In genomic region chr7:25729396-25729795, GRCm38 (mm10) we compare ENCODE assay signal across 22 mouse cellular contexts. TPM values are rescaled to one million over a fixed set of nuclear protein-coding genes. Genes with fewer than 3 reads are reported as not detected.
DNase-seq lines count a peak whose midpoint lies in the region; ATAC-seq lines count a peak whose summit lies in the region.
"Had no signal": no experiment of that assay in that cellular context is flagged by ENCODE, and none has a peak within 500 bp of the region (broad histone marks: within the 10 kb centered on the region; RNA-seq: fewer than 3 reads in every experiment).

No protein-coding gene starts in this region.

- H3K27ac ChIP-seq in heart, embryonic 10.5 days = no peak overlapping the region
- H3K27ac ChIP-seq in embryonic facial prominence, embryonic 14.5 days (replicated peaks; ENCODE audit: low read depth, low read length) = no peak overlapping the region
- no peak overlapping the region for H3K27ac ChIP-seq in kidney, embryonic 16.5 days (ENCODE audit: low read length)
- H3K27ac ChIP-seq: hindbrain, embryonic 10.5 days; hindbrain, postnatal 0 days; kidney, embryonic 15.5 days; limb, embryonic 15.5 days; midbrain, embryonic 13.5 days; neural tube, embryonic 13.5 days had no signal

- no peaks in the 10 kb centered on the region for H3K27me3 ChIP-seq in heart, embryonic 10.5 days (ENCODE audit: insufficient read depth, poor library complexity, severe bottlenecking)
- no peaks in the 10 kb centered on the region for H3K27me3 ChIP-seq in embryonic facial prominence, embryonic 14.5 days (replicated peaks; ENCODE audit: control insufficient read depth, insufficient read depth, low read length)
- H3K27me3 ChIP-seq in kidney, embryonic 16.5 days (ENCODE audit: insufficient read depth, low read length) = no peaks in the 10 kb centered on the region
- H3K27me3 ChIP-seq: CH12.LX; kidney, embryonic 15.5 days; limb, embryonic 15.5 days; midbrain, embryonic 13.5 days; neural tube, embryonic 13.5 days had no signal

- H3K4me2 ChIP-seq in embryonic facial prominence, embryonic 14.5 days (ENCODE audit: low read depth, low read length) = no peak overlapping the region
- H3K4me2 ChIP-seq in kidney, embryonic 16.5 days (replicated peaks; ENCODE audit: low read depth, low read length) = no peak overlapping the region
- H3K4me2 ChIP-seq: kidney, embryonic 15.5 days; limb, embryonic 15.5 days; midbrain, embryonic 13.5 days; neural tube, embryonic 13.5 days had no signal

- peaks cover 94% of the 10 kb centered on the region for H3K36me3 ChIP-seq in heart, embryonic 10.5 days
- peaks cover 96% of the 10 kb centered on the region for H3K36me3 ChIP-seq in embryonic facial prominence, embryonic 14.5 days (ENCODE audit: control insufficient read depth, insufficient read depth, low read length)
- H3K36me3 ChIP-seq in kidney, embryonic 16.5 days (ENCODE audit: insufficient read depth, low read length) = peaks cover 93% of the 10 kb centered on the region

- DNase-seq in heart, adult 11 months = peak; percentile 93
- DNase-seq in heart, embryonic 10.5 days (ENCODE audit: low spot score) = no peak
- peak; percentile 34 to 51 for DNase-seq in heart, postnatal 10 days
- no peak for DNase-seq in heart, adult 8-10 months (ENCODE audit: low spot score)
- DNase-seq in MN1 (ENCODE audit: low spot score) = peak; percentile 77
- no peak for DNase-seq in embryonic facial prominence, embryonic 14.5 days (ENCODE audit: low spot score)
- DNase-seq: adrenal gland, adult 8-10 months; cerebellum, postnatal 10 days; embryo, embryonic 11 days; layer of hippocampus, postnatal 36 days; lung, adult 2 months; thymus, postnatal 25 days had no signal

- peak; percentile 35; the same call in 1 of the 2 replicates for ATAC-seq in embryonic facial prominence, embryonic 14.5 days (ENCODE audit: low read depth)
- ATAC-seq in kidney, embryonic 16.5 days (ENCODE audit: low FRiP score, low TSS enrichment) = no peak
- no peak for ATAC-seq in activated CD4-positive, CD25-positive, alpha-beta regulatory T cell, adult 4 months
- ATAC-seq: hindbrain, postnatal 0 days; intestine, postnatal 0 days; midbrain, embryonic 13.5 days had no signal

- no peaks in the 10 kb centered on the region for H3K9me3 ChIP-seq in heart, embryonic 10.5 days
- no peaks in the 10 kb centered on the region for H3K9me3 ChIP-seq in embryonic facial prominence, embryonic 14.5 days (ENCODE audit: control insufficient read depth, low read length)
- H3K9me3 ChIP-seq in kidney, embryonic 16.5 days (ENCODE audit: low read length) = no peaks in the 10 kb centered on the region
- H3K9me3 ChIP-seq: hindbrain, embryonic 10.5 days; kidney, embryonic 15.5 days; limb, embryonic 15.5 days; midbrain, embryonic 13.5 days; neural tube, embryonic 13.5 days had no signal

- 66% methylated on average over 2 of the region's 2 CpGs for whole genome bisulfite sequencing in heart, embryonic 10.5 days
- WGBS in embryonic facial prominence, embryonic 14.5 days = 42% methylated on average over 2 of the region's 2 CpGs
- 53% methylated on average over 2 of the region's 2 CpGs for WGBS in kidney, embryonic 16.5 days

- intact Hi-C loops in heart, postnatal 10 days (cut with DNase I) = no loop called here

- H3K4me1 ChIP-seq in heart, embryonic 10.5 days = no peaks in the 10 kb centered on the region; the same call in 1 of the 2 replicates
- no peaks in the 10 kb centered on the region for H3K4me1 ChIP-seq in embryonic facial prominence, embryonic 14.5 days (ENCODE audit: control insufficient read depth, insufficient read depth, low read length)
- H3K4me1 ChIP-seq in kidney, embryonic 16.5 days (ENCODE audit: insufficient read depth, low read length) = no peaks in the 10 kb centered on the region
- H3K4me1 ChIP-seq: kidney, embryonic 15.5 days; limb, embryonic 15.5 days; midbrain, embryonic 13.5 days had no signal

- no peak overlapping the region for H3K9ac ChIP-seq in embryonic facial prominence, embryonic 14.5 days (ENCODE audit: low read depth, low read length)
- H3K9ac ChIP-seq in kidney, embryonic 16.5 days (replicated peaks; ENCODE audit: low read length) = no peak overlapping the region
- H3K9ac ChIP-seq: kidney, embryonic 15.5 days; limb, embryonic 15.5 days; midbrain, embryonic 13.5 days; neural tube, embryonic 13.5 days had no signal

- H3K4me3 ChIP-seq in heart, embryonic 10.5 days = no peak overlapping the region
- no peak overlapping the region for H3K4me3 ChIP-seq in embryonic facial prominence, embryonic 14.5 days (ENCODE audit: low read depth, low read length)
- H3K4me3 ChIP-seq in kidney, embryonic 16.5 days (ENCODE audit: low read length) = no peak overlapping the region
- H3K4me3 ChIP-seq: hindbrain, embryonic 10.5 days; kidney, embryonic 15.5 days; limb, embryonic 15.5 days; midbrain, embryonic 13.5 days; neural tube, embryonic 13.5 days had no signal

RNA-seq across cellular contexts. Expression of gene Ccdc97, which starts 10.5 kb away (rescaled TPM):
- polyA plus RNA-seq in heart, embryonic 10.5 days (2016; fragmentation: Nextera tagmentation; extraction: Ambion mirVana) = 30.1 and 30.2 TPM in 2 replicates
- 10 to 100 TPM; 48.9 to 51.9 TPM for total RNA-seq in heart, postnatal 10 days (2021)
- total RNA-seq in heart, adult 8-10 months (2022) = 10 to 100 TPM; 56.7 to 62.0 (median 58.8) TPM
- polyA plus RNA-seq in embryonic facial prominence, embryonic 14.5 days (2014; fragmentation: Nextera tagmentation; extraction: Ambion mirVana) = 25.1 and 28.0 TPM in 2 replicates
- polyA plus RNA-seq in kidney, embryonic 16.5 days (2015; fragmentation: Nextera tagmentation; extraction: Ambion mirVana) = 25.6 and 32.8 TPM in 2 replicates
- 10 to 100 TPM; 31.1 to 46.9 TPM for polyA plus RNA-seq in activated CD4-positive, CD25-positive, alpha-beta regulatory T cell, adult 4 months (2017; shearing (Covaris generic))

RNA-seq across cellular contexts. Expression of gene Hnrnpul1, which starts 25.2 kb away (rescaled TPM):
- 45.3 and 54.6 TPM in 2 replicates for polyA plus RNA-seq in heart, embryonic 10.5 days (2016; fragmentation: Nextera tagmentation; extraction: Ambion mirVana)
- 100 to 1,000 TPM; 117 to 119 TPM for total RNA-seq in heart, postnatal 10 days (2021)
- 10 to 100 TPM; 65.8 to 82.6 (median 71.5) TPM for total RNA-seq in heart, adult 8-10 months (2022)
- polyA plus RNA-seq in embryonic facial prominence, embryonic 14.5 days (2014; fragmentation: Nextera tagmentation; extraction: Ambion mirVana) = 65.9 and 71.9 TPM in 2 replicates
- polyA plus RNA-seq in kidney, embryonic 16.5 days (2015; fragmentation: Nextera tagmentation; extraction: Ambion mirVana) = 43.7 and 56.5 TPM in 2 replicates
- 10 to 100 TPM; 47.1 to 58.0 TPM for polyA plus RNA-seq in activated CD4-positive, CD25-positive, alpha-beta regulatory T cell, adult 4 months (2017; shearing (Covaris generic))

RNA-seq across cellular contexts. Expression of gene Tgfb1, which starts 42.6 kb away (rescaled TPM):
- 4.1 and 4.8 TPM in 2 replicates for polyA plus RNA-seq in heart, embryonic 10.5 days (2016; fragmentation: Nextera tagmentation; extraction: Ambion mirVana)
- total RNA-seq in heart, postnatal 10 days (2021) = 10 to 100 TPM; 43.6 to 45.5 TPM
- total RNA-seq in heart, adult 8-10 months (2022) = 10 to 100 TPM; 17.5 to 24.9 (median 23.9) TPM
- polyA plus RNA-seq in embryonic facial prominence, embryonic 14.5 days (2014; fragmentation: Nextera tagmentation; extraction: Ambion mirVana) = 3.0 and 3.9 TPM in 2 replicates
- polyA plus RNA-seq in kidney, embryonic 16.5 days (2015; fragmentation: Nextera tagmentation; extraction: Ambion mirVana) = 2.9 and 3.7 TPM in 2 replicates
- 1 to 10 TPM; 4.7 to 8.6 TPM for polyA plus RNA-seq in activated CD4-positive, CD25-positive, alpha-beta regulatory T cell, adult 4 months (2017; shearing (Covaris generic))

RNA-seq across cellular contexts. Expression of gene B9d2, which starts 48.8 kb away (rescaled TPM):
- polyA plus RNA-seq in heart, embryonic 10.5 days (2016; fragmentation: Nextera tagmentation; extraction: Ambion mirVana) = 34.2 and 35.8 TPM in 2 replicates
- total RNA-seq in heart, postnatal 10 days (2021) = 10 to 100 TPM; 12.3 to 14.3 TPM
- total RNA-seq in heart, adult 8-10 months (2022) = 10 to 100 TPM; 10.1 to 12.8 (median 11.9) TPM
- 25.1 and 27.5 TPM in 2 replicates for polyA plus RNA-seq in embryonic facial prominence, embryonic 14.5 days (2014; fragmentation: Nextera tagmentation; extraction: Ambion mirVana)
- polyA plus RNA-seq in kidney, embryonic 16.5 days (2015; fragmentation: Nextera tagmentation; extraction: Ambion mirVana) = 35.0 and 35.8 TPM in 2 replicates
- 10 to 100 TPM; 54.0 to 70.8 TPM for polyA plus RNA-seq in activated CD4-positive, CD25-positive, alpha-beta regulatory T cell, adult 4 months (2017; shearing (Covaris generic))

RNA-seq across cellular contexts. Expression of gene Tmem91, which starts 54.4 kb away (rescaled TPM):
- 1.1 and 1.9 TPM in 2 replicates for polyA plus RNA-seq in heart, embryonic 10.5 days (2016; fragmentation: Nextera tagmentation; extraction: Ambion mirVana)
- not detected for total RNA-seq in heart, postnatal 10 days (2021)
- not detected for total RNA-seq in heart, adult 8-10 months (2022)
- 1.9 and 3.0 TPM in 2 replicates for polyA plus RNA-seq in embryonic facial prominence, embryonic 14.5 days (2014; fragmentation: Nextera tagmentation; extraction: Ambion mirVana)
- polyA plus RNA-seq in kidney, embryonic 16.5 days (2015; fragmentation: Nextera tagmentation; extraction: Ambion mirVana) = 2.3 and 3.7 TPM in 2 replicates
- 10 to 100 TPM; 10.4 to 11.6 TPM for polyA plus RNA-seq in activated CD4-positive, CD25-positive, alpha-beta regulatory T cell, adult 4 months (2017; shearing (Covaris generic))

Comparison
In these comparisons a context has a peak if more than half of its experiments do, and no peak if none do; other contexts are left out.
1. DNase-seq: peak in heart, adult 11 months (single experiment), heart, postnatal 10 days (2 of 2) and MN1 (single experiment); none in heart, embryonic 10.5 days (single experiment), heart, adult 8-10 months (single experiment) and embryonic facial prominence, embryonic 14.5 days (single experiment).